Mouse (Mus musculus) forebrain, postnatal 0 days (tissue): ENCODE data around the gene Myo7a. TPM values are rescaled to one million over a fixed set of nuclear protein-coding genes. Genes with fewer than 3 reads are reported as not detected.

Experiments
- ATAC-seq: fragments of 200-750 bp; cut with Nextera tagmentation; 2 replicates; pipeline ENCODE4 v1.8.0; 2017; ENCODE audit warnings: mild to moderate bottlenecking, moderate library complexity
- DNase-seq: peaks from one replicate; pipeline ENCODE4 v3.0.0-alpha.2; 2015
- H3K27ac ChIP-seq: fragments of 300-500 bp; sonication (generic); 2 replicates; pipeline ENCODE4 v1.5.1; 2014; ENCODE audit warnings: low read depth, mild to moderate bottlenecking, antibody characterized with exemption, low read length, moderate library complexity, mixed read lengths
- H3K27me3 ChIP-seq: fragments of 300-500 bp; sonication (generic); 2 replicates; pipeline ENCODE4 v1.6.1; 2014; ENCODE audit warnings: mild to moderate bottlenecking, low read length, mixed read lengths; ENCODE audit not compliant: insufficient read depth
- H3K36me3 ChIP-seq: fragments of 300-500 bp; sonication (generic); 2 replicates; pipeline ENCODE4 v1.6.1; 2014; ENCODE audit warnings: mild to moderate bottlenecking, moderate library complexity; ENCODE audit not compliant: insufficient read depth
- H3K4me1 ChIP-seq: fragments of 300-500 bp; sonication (generic); 2 replicates; pipeline ENCODE4 v1.6.1; 2014; ENCODE audit warnings: antibody characterized with exemption; ENCODE audit not compliant: insufficient read depth
- H3K4me2 ChIP-seq: fragments of 300-500 bp; sonication (generic); 2 replicates; pipeline ENCODE4 v1.6.1; 2014; ENCODE audit warnings: low read depth, mild to moderate bottlenecking, moderate library complexity
- H3K4me3 ChIP-seq: fragments of 300-500 bp; sonication (generic); 2 replicates; pipeline ENCODE4 v1.5.1; 2014; ENCODE audit warnings: low read depth, low read length, mixed read lengths
- H3K9ac ChIP-seq: fragments of 300-500 bp; sonication (generic); 2 replicates; pipeline ENCODE4 v1.6.1; 2014; ENCODE audit warnings: mild to moderate bottlenecking
- H3K9me3 ChIP-seq: fragments of 300-500 bp; sonication (generic); 2 replicates; pipeline ENCODE4 v1.6.1; 2016; ENCODE audit warnings: low read length
- CTCF ChIP-seq: sonication (generic); IDR thresholded peaks from 2 replicates; pipeline ENCODE4 v1.5.1; 2016; ENCODE audit warnings: antibody characterized with exemption, control low read depth, low read depth
- WGBS: fragments of 180-500 bp; shearing (Covaris S2); extraction: QIAGEN DNeasy Blood & Tissue Kit; methylation state at CpG from one replicate; pipeline ENCODE4 v1.1.7; 2014; 5-methylcytosine and 5-hydroxymethylcytosine counted together
- polyA plus RNA-seq: library from polyadenylated mRNA; unstranded; fragments of >200 nt; fragmentation: Nextera tagmentation; extraction: Ambion mirVana; gene quantifications from 2 replicates; pipeline ENCODE4 v1.2.1, GENCODE M21; 2015
- total RNA-seq: library from RNA; depleted of rRNA; stranded (reverse); fragments of >200 nt; gene quantifications from 2 replicates; pipeline ENCODE4 v1.2.3, GENCODE M21; 2014; rRNA removed

The Myo7a gene
- total and polyA plus RNA-seq, 2 experiments from 2014 or later = 11.1 to 47.3 TPM

- Histone ChIP-seq H3K4me1 (no peaks in the 10 kb centered on the region), H3K4me3 (no peak overlapping the region), H3K27me3 (no peaks in the 10 kb centered on the region), H3K36me3 (0 out of 2 replicates have a peak, but pooled peaks cover 4% of the 10 kb centered on the region), H3K27ac (no peak overlapping the region), H3K9me3 (no peaks in the 10 kb centered on the region), H3K9ac (no peak overlapping the region), H3K4me2 (no peak overlapping the region)
- no peak for DNase-seq
- 81% methylated on average over 8 of the region's 8 CpGs for WGBS
- TF ChIP-seq CTCF = no peak
- ATAC-seq = no peak
These were observed 64.4 kb downstream of the Myo7a start for GRCm38 (mm10) chr7:98054942-98055341.

GRCm38 (mm10) chr7:98054461-98054860, 64.9 kb downstream of the Myo7a start:
- Histone ChIP-seq H3K36me3 (0 out of 2 replicates have a peak, but pooled peaks cover 4% of the 10 kb centered on the region), H3K27ac (no peak overlapping the region), H3K9ac (no peak overlapping the region), H3K9me3 (no peaks in the 10 kb centered on the region), H3K4me2 (no peak overlapping the region), H3K4me3 (no peak overlapping the region), H3K4me1 (no peaks in the 10 kb centered on the region), H3K27me3 (no peaks in the 10 kb centered on the region)
- DNase-seq (no peak), ATAC-seq (no peak)
- TF ChIP-seq CTCF = no peak
- WGBS = 93% methylated on average over 9 of the region's 9 CpGs

GRCm38 (mm10) chr7:98051980-98052379, 67.3 kb downstream of the Myo7a start:
- H3K36me3 ChIP-seq = 0 out of 2 replicates have a peak, but pooled peaks cover 4% of the 10 kb centered on the region
- H3K4me2 ChIP-seq = no peak overlapping the region
- DNase-seq = peak; percentile 10
- no peak overlapping the region for H3K27ac ChIP-seq
- no peaks in the 10 kb centered on the region for H3K27me3 ChIP-seq
- ATAC-seq = no peak
- no peaks in the 10 kb centered on the region for H3K4me1 ChIP-seq
- no peaks in the 10 kb centered on the region for H3K9me3 ChIP-seq
- no peak overlapping the region for H3K4me3 ChIP-seq
- WGBS = 18% methylated on average over 8 of the region's 8 CpGs
- peak; percentile 61 for TF ChIP-seq CTCF
- no peak overlapping the region for H3K9ac ChIP-seq

GRCm38 (mm10) chr7:98048101-98048824, 71.1 kb downstream of the Myo7a start:
- WGBS = 79% methylated on average over 9 of the region's 9 CpGs

GRCm38 (mm10) chr7:98002617-98003016, 116.7 kb downstream of the Myo7a start:
- ATAC-seq = no peak
- Histone ChIP-seq H3K9me3 (no peaks in the 10 kb centered on the region), H3K27me3 (no peaks in the 10 kb centered on the region), H3K4me1 (no peaks in the 10 kb centered on the region), H3K4me3 (no peak overlapping the region), H3K36me3 (no peaks in the 10 kb centered on the region), H3K9ac (no peak overlapping the region), H3K27ac (no peak overlapping the region), H3K4me2 (no peak overlapping the region)
- 83% methylated on average over 7 of the region's 7 CpGs for WGBS
- no peak for TF ChIP-seq CTCF
- DNase-seq = no peak

More at GRCm38 (mm10) chr7:98048101-98048824, 71.1 kb downstream of the Myo7a start:
- Histone ChIP-seq H3K36me3 (no peaks in the 10 kb centered on the region), H3K4me2 (no peak overlapping the region), H3K27ac (no peak overlapping the region), H3K27me3 (no peaks in the 10 kb centered on the region), H3K9me3 (no peaks in the 10 kb centered on the region), H3K4me1 (no peaks in the 10 kb centered on the region), H3K9ac (no peak overlapping the region), H3K4me3 (no peak overlapping the region)
- DNase-seq = no peak
- TF ChIP-seq CTCF = no peak
- no peak for ATAC-seq

Other genes starting within 250 kb of the Myo7a start
- not detected in 2 replicates for gene Gdpd4, start 199.6 kb downstream of the Myo7a start, total RNA-seq
- gene Gdpd4, start 199.6 kb downstream of the Myo7a start, polyA plus RNA-seq = 0.04 and 0.06 TPM in 2 replicates
- 0.29 and 0.54 TPM in 2 replicates for gene Omp, start 26.0 kb upstream of the Myo7a start, total RNA-seq
- 0.31 and 0.38 TPM in 2 replicates for gene Omp, start 26.0 kb upstream of the Myo7a start, polyA plus RNA-seq
- 35.8 and 39.2 TPM in 2 replicates for gene Capn5, start 58.8 kb upstream of the Myo7a start, total RNA-seq
- 21.3 and 22.6 TPM in 2 replicates for gene Capn5, start 58.8 kb upstream of the Myo7a start, polyA plus RNA-seq
- 0.08 and 0.19 TPM in 2 replicates for gene B3gnt6, start 80.0 kb upstream of the Myo7a start, total RNA-seq
- gene B3gnt6, start 80.0 kb upstream of the Myo7a start, polyA plus RNA-seq = 0.26 and 0.63 TPM in 2 replicates
- 12.1 TPM in 2 replicates for gene Acer3, start 201.7 kb upstream of the Myo7a start, total RNA-seq
- gene Acer3, start 201.7 kb upstream of the Myo7a start, polyA plus RNA-seq = 7.9 and 14.1 TPM in 2 replicates
- gene Tsku, start 241.8 kb upstream of the Myo7a start, total RNA-seq = 20.2 and 24.8 TPM in 2 replicates
- 5.4 and 6.2 TPM in 2 replicates for gene Tsku, start 241.8 kb upstream of the Myo7a start, polyA plus RNA-seq